Mouse (Mus musculus) thymus, adult 2 months (tissue): Measurements from ENCODE around the gene Mcm5. TPM values are rescaled to one million over a fixed set of nuclear protein-coding genes. Genes with fewer than 3 reads are reported as not detected.
A peak's percentile ranks its signal among the peaks of the same experiment; 100 is the strongest.

ENCODE experiments used
- DNase-seq: peaks from one replicate; pipeline ENCODE4 v3.0.0; 2021
- H3K27ac ChIP-seq: fragments of 200-500 bp; 2 replicates; pipeline ENCODE4 v1.5.1; 2012; ENCODE audit warnings: low read length, control low read depth; ENCODE audit not compliant: control insufficient read depth, insufficient read depth
- H3K27me3 ChIP-seq: fragments of 200-500 bp; 2 replicates; pipeline ENCODE4 v1.6.1; 2012; ENCODE audit warnings: mild to moderate bottlenecking, low read length, moderate library complexity, mixed read lengths; ENCODE audit not compliant: control insufficient read depth, insufficient read depth
- H3K36me3 ChIP-seq: fragments of 200-500 bp; 2 replicates; pipeline ENCODE4 v1.6.1; 2012; ENCODE audit warnings: mild to moderate bottlenecking, low read length, moderate library complexity; ENCODE audit not compliant: control insufficient read depth, insufficient read depth
- H3K4me1 ChIP-seq: fragments of 200-500 bp; replicated peaks from 2 replicates; pipeline ENCODE4 v1.6.1; 2012; ENCODE audit warnings: low read length; ENCODE audit not compliant: control insufficient read depth, insufficient read depth
- H3K4me3 ChIP-seq: fragments of 200-500 bp; 2 replicates; pipeline ENCODE4 v1.5.1; 2012; ENCODE audit warnings: mild to moderate bottlenecking, low read length, control low read depth, moderate library complexity; ENCODE audit not compliant: control insufficient read depth, insufficient read depth
- CTCF ChIP-seq: fragments of 200-500 bp; IDR thresholded peaks from 2 replicates; pipeline ENCODE4 v1.5.1; 2012; ENCODE audit warnings: mild to moderate bottlenecking, control low read depth, low read length, moderate library complexity, borderline replicate concordance; ENCODE audit not compliant: control insufficient read depth, poor library complexity, insufficient read depth; ENCODE audit errors: extremely low read depth
- POLR2A ChIP-seq: fragments of 200-500 bp; IDR thresholded peaks from 2 replicates; pipeline ENCODE4 v1.6.1; 2012; ENCODE audit warnings: mild to moderate bottlenecking, low read length, control low read depth, moderate library complexity; ENCODE audit not compliant: control insufficient read depth, poor library complexity, insufficient read depth; ENCODE audit errors: extremely low read depth
- WGBS: fragments of 180-500 bp; shearing (Covaris S2); methylation state at CpG from one replicate; pipeline ENCODE4 v1.1.7; 2018; 5-methylcytosine and 5-hydroxymethylcytosine counted together
- polyA plus RNA-seq: library from polyadenylated mRNA; depleted of rRNA; stranded (reverse); fragments of >200 nt; gene quantifications from 2 replicates; pipeline ENCODE4 v1.2.3, GENCODE M21; 2012

Gene Mcm5
- polyA plus RNA-seq, 1 experiment: 167 TPM

DNA sequence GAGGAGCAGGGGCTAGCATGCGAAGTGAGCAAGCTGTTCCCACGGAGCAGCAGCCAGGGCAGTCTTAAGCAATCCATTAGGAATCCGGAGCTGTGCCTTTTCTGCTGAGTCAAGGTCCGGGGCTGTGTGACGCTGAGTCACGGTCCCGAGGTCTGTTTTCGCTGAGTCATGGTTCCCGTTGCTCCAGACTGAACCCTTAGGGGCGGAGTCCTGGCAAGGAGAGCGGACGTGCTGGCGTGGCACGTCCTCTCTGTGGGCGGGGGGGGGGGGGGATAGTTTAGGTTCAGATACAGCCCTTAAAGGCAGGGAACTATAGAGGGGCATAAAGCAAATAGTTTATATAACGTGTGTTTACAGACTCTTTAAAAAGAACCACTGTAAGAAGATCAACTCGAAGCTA is 25.5 kb upstream of the Mcm5 start:
- H3K27me3 ChIP-seq: no peaks in the 10 kb centered on the region
- H3K4me3 ChIP-seq: no peak overlapping the region
- WGBS: 7% methylated on average over 17 of the region's 17 CpGs
- H3K27ac ChIP-seq: no peak overlapping the region
- H3K4me1 ChIP-seq: peaks cover 20% of the 10 kb centered on the region
- peak; percentile 53 for DNase-seq
- no peaks in the 10 kb centered on the region for H3K36me3 ChIP-seq
- TF ChIP-seq CTCF: no peak
- no peak for TF ChIP-seq POLR2A

DNA sequence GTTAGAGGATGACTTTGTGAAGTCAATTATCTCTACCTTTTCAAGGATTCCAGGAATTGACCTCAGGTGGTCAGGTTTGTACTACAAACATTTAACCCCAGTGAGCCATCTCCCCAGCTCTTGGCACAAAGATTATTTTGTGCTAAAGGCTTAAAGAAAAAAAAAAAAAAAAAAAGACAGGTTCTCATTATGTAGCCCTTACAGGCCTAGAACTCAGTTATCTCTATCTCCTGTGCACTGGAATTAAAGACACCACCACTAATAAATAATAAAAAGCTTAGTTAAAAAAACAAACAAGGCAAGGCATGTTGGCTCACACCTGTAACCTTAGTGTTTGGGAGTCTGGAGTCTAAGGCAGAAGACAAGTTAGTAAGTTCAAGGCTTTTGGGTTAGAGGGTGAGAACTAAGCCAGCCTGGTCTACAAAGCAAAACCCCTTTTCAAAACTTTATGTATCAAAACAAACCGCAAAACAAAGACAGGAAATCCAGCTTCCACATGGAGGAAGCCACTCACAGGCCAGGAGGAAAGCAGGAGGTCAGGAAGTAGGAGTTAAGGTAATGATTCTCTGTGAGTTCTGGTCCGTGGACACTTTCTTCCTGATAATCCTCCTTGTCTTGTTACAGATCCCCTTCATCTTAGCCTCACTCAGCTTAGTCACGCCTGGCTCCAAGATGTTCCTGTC is 24.8 kb upstream of the Mcm5 start:
- peaks cover 24% of the 10 kb centered on the region for H3K4me1 ChIP-seq
- no peak overlapping the region for H3K27ac ChIP-seq
- 45% methylated on average over 3 of the region's 3 CpGs for WGBS
- H3K4me3 ChIP-seq: no peak overlapping the region
- H3K27me3 ChIP-seq: no peaks in the 10 kb centered on the region
- DNase-seq: no peak
- TF ChIP-seq CTCF (no peak), POLR2A (no peak)
- H3K36me3 ChIP-seq: no peaks in the 10 kb centered on the region

DNA sequence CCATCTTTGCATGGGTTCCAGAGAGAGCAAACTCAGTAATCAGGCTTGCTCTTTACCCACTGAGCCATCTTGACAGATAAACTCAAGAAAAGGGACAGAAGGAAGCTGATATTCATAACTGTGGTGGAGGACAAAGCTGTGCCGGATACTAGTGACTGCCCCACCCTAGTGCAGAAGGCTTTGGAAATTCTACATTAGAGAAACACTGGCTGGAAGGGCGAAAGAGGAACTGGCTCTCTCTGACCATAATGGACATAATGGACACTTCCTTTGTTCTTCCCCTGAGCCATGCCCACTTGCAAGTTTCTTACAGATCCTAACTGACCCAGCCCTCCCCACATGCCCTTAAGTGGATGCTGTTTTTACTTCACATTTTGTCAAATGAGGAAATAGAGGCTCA is 23.4 kb upstream of the Mcm5 start:
- Histone ChIP-seq H3K27me3 (no peaks in the 10 kb centered on the region), H3K36me3 (no peaks in the 10 kb centered on the region), H3K27ac (no peak overlapping the region), H3K4me3 (no peak overlapping the region), H3K4me1 (peaks cover 26% of the 10 kb centered on the region)
- WGBS: 90% methylated on average over 2 of the region's 2 CpGs
- no peak for DNase-seq
- no peak for TF ChIP-seq POLR2A
- no peak for TF ChIP-seq CTCF

DNA sequence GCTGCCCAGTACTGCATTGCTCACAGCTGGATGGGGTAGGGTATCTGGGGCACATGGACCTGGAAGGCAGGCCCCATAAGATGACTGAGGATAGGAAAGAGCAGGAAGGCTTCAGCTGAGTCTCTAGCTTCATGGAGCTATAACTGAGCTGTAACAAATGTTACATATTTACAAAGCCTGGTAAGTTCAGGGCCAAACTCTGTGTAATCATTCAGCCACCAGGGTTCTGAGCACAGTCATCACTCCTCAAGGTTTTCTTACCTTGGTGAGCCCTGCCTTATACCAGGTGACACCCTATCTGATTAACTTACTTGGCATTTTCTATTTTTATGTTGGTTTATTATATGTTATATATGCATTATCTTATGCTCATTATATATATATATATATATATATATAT is 22.2 kb upstream of the Mcm5 start:
- no peak for DNase-seq
- H3K4me3 ChIP-seq: no peak overlapping the region
- no peaks in the 10 kb centered on the region for H3K27me3 ChIP-seq
- H3K27ac ChIP-seq: no peak overlapping the region
- TF ChIP-seq CTCF (no peak), POLR2A (no peak)
- peaks cover 16% of the 10 kb centered on the region for H3K4me1 ChIP-seq
- H3K36me3 ChIP-seq: no peaks in the 10 kb centered on the region

DNA sequence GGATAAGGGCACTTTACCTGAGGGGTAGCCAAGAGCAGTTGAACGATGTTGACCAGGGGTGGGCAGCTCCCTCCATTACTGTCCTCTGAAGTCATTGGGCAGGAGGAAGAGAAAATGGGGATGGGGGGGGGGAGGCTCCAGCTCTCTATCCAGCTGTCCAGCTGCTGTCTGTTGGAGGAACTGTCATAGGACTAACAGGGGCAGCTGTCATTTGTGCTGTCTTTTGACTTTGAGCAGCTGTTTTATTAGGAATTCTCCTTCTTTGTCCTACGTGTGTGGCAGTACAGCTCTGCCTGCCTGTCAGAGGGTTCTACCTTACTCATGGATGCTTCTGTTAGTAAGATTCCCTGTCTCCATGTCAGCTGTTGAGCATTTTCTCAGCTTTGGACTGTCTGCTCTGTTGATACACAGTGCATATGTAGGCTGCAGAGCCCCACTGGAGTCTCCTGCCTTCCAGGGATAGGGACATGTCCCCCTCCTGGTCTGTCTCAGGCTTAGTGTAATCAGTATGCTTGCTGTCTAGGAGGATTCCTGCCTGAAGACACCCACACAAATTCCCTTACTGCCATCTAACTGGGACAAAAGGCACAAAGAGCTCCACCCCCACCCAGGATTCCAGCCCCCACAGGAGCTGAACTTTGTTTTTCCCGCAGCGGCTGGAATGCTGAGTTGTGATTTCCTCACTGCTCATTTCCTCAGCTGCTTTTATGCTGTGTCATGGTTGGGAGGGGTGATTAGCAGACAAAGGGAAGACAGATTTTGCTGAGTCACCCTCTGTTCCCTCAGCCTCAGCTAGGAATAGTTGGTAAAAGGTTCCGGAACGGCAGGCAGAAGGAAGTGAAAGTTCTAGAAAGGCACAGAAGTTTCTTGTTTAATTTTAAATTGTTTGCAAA is 20.1 kb upstream of the Mcm5 start:
- Histone ChIP-seq H3K36me3 (no peaks in the 10 kb centered on the region), H3K27me3 (no peaks in the 10 kb centered on the region), H3K4me1 (peaks cover 12% of the 10 kb centered on the region; the same call in 1 of the 2 replicates), H3K4me3 (no peak overlapping the region), H3K27ac (no peak overlapping the region)
- peak; percentile 13 for DNase-seq
- 10% methylated on average over 6 of the region's 6 CpGs for WGBS
- TF ChIP-seq POLR2A (no peak), CTCF (no peak)

DNA sequence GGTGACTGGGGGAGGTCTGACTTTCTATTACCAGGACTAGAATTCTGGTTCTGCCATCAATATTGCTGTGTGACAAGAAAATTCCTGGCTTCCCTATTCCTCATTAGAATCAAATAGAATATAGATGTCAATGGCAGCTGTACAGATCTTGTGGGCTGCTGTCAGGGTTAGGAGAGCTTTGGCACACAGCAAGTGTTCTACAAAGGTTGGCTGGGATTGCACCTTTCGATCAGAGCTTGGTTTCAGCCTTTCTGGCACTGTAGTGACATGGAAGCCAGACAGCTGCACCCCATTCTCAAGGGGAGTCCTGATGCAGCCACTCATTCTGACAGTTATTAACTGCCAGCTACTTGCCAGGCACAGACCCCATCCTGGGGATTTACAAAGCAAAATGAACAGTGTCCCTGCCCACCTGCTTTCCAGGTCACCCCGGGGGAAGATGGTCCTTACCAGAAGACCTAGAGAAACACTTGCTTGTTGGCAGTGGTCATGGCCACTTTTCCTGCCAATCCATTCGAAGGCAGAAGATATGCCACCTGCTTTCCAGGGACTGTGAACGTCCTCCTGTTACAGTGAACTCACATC is 18.5 kb upstream of the Mcm5 start:
- Histone ChIP-seq H3K36me3 (no peaks in the 10 kb centered on the region), H3K27ac (no peak overlapping the region), H3K4me1 (peaks cover 12% of the 10 kb centered on the region; the same call in 1 of the 2 replicates), H3K27me3 (no peaks in the 10 kb centered on the region), H3K4me3 (no peak overlapping the region)
- 92% methylated on average over 4 of the region's 4 CpGs for WGBS
- no peak for DNase-seq
- TF ChIP-seq CTCF (no peak), POLR2A (no peak)
